Mouse (Mus musculus): ENCODE data around the gene Has3. TPM values are rescaled to one million over a fixed set of nuclear protein-coding genes. Genes with fewer than 3 reads are reported as not detected.

The Has3 gene
- polyA plus RNA-seq, 1 experiment from 2014 or later = 0.04 TPM

DNA sequence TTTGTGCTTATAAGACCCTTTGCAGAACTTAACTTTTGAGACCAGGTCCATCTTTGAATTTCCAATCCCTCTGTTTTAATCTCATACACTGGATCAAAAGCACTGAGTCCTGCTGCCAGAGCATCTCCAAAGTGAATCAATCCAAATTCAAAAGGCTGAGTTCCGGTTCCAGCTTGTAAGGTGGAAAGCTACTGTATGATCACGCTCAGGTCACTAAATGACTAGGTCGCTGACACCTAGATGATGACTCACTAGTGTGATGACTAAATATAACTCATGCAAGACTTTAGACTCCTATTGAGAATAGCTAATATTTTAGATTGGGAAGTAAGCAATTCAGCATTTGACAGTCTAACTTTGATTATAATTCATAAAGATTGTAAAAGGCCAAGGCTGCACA is 18.8 kb downstream of the Has3 start:
- Histone ChIP-seq H3K4me2 (no peak overlapping the region), H3K9me3 (no peaks in the 10 kb centered on the region), H3K27ac (replicated peaks) (peak overlapping the region; percentile 43), H3K4me3 (no peak overlapping the region), H3K27me3 (replicated peaks) (no peaks in the 10 kb centered on the region), H3K36me3 (peaks cover 33% of the 10 kb centered on the region), H3K4me1 (peaks cover 48% of the 10 kb centered on the region), H3K9ac (no peak overlapping the region)
- no peak for ATAC-seq (ENCODE audit: extremely low read depth, insufficient number of reproducible peaks, low FRiP score, low TSS enrichment)
- WGBS = 61% methylated on average over 3 of the region's 3 CpGs

DNA sequence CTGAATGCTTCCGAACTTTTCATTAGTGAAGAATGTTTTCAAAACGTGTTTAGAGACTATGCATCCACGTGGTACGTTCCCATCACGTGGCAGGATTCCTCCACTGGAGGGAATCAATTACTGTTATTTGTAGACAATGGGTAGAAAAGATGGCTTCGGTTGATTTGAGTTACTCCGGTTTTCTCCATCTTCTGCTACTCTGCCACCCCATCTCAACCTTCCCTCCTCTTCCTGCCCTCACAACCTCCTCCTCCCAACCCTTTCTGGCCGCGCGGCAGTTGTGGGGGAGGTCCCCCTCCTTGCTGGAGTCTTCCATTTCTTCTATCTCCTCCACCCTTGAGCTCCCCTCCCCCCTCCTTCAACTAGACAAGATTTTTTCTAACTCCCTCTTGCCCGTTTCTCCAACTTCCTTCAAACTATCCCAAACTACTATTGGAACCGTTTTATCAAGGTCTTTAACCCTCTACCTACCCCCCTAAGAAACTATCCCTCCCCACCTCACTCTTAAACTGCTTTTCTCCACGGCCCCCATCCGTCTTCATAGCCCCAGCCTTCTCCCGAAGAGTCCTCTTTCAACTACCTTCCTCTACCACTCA is 22.3 kb downstream of the Has3 start:
- ATAC-seq (ENCODE audit: extremely low read depth, insufficient number of reproducible peaks, low FRiP score, low TSS enrichment) = no peak
- Histone ChIP-seq H3K9me3 (no peaks in the 10 kb centered on the region), H3K4me3 (peak overlapping the region; percentile 82), H3K36me3 (peaks cover 27% of the 10 kb centered on the region), H3K4me1 (peaks cover 63% of the 10 kb centered on the region), H3K9ac (peak overlapping the region; percentile 95), H3K27ac (replicated peaks) (peak overlapping the region; percentile 94), H3K4me2 (peak overlapping the region; percentile 84), H3K27me3 (replicated peaks) (no peaks in the 10 kb centered on the region)
- WGBS = 2% methylated on average over 15 of the region's 15 CpGs

DNA sequence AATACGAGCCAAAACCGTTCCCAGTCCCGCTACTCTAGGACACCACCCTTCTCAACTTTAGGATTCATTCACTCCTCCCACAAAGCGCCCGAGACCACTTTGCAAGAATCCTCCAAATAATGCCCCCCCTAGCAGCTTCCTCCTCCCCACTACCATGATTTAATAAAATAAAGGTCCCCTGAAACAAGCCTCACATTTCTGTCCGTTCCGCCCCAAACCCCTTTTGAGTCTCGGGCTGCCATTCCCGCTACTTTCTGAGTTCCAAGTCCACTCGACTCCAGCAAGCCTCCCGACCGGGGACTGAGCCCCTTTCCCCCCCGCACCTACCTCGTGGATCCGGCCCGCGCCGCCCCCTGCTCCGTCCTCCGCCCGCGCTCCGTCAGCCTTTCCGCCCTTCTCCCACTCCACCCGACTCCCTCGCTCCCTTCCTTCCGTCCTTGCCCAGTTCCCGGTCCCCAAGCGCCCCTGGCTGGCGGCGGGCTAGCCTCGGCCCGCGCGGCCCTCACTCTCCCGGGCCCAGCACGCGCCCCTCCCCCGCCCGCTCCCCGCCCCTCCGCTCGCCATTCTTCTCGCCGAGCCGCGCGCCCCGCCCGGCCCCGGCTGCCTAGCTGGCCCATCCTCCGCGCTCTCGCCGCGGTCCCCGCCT is 22.9 kb downstream of the Has3 start:
- ATAC-seq (ENCODE audit: extremely low read depth, insufficient number of reproducible peaks, low FRiP score, low TSS enrichment) = peak; percentile 70; the same call in 1 of the 2 replicates
- H3K27me3 ChIP-seq (replicated peaks) = no peaks in the 10 kb centered on the region
- peak overlapping the region; percentile 82 for H3K4me3 ChIP-seq
- no peaks in the 10 kb centered on the region for H3K9me3 ChIP-seq
- peak overlapping the region; percentile 94 for H3K27ac ChIP-seq (replicated peaks)
- WGBS = under 1% methylated on average over 55 of the region's 57 CpGs
- peaks cover 34% of the 10 kb centered on the region for H3K36me3 ChIP-seq
- peak overlapping the region; percentile 95 for H3K9ac ChIP-seq
- peaks cover 57% of the 10 kb centered on the region for H3K4me1 ChIP-seq
- peak overlapping the region; percentile 84 for H3K4me2 ChIP-seq

GRCm38 (mm10) chr8:106893481-106894156 is 23.6 kb downstream of the Has3 start, which contains the start of gene Utp4:
TSS of gene Utp4 (plus strand) at chr8:106893636.
- peaks cover 50% of the 10 kb centered on the region for H3K4me1 ChIP-seq
- peak within 1 kb of the TSS; percentile 84 for H3K4me2 ChIP-seq
- H3K27me3 ChIP-seq (replicated peaks) = no peaks in the 10 kb centered on the region
- H3K9me3 ChIP-seq = no peaks in the 10 kb centered on the region
- under 1% methylated on average over 62 of the region's 63 CpGs for WGBS
- peak within 1 kb of the TSS; percentile 95 for H3K9ac ChIP-seq
- peak within 1 kb of the TSS; percentile 94 for H3K27ac ChIP-seq (replicated peaks)
- ATAC-seq (ENCODE audit: extremely low read depth, insufficient number of reproducible peaks, low FRiP score, low TSS enrichment) = peak; percentile 89
- peak within 1 kb of the TSS; percentile 82 for H3K4me3 ChIP-seq
- peaks cover 41% of the 10 kb centered on the region for H3K36me3 ChIP-seq

DNA sequence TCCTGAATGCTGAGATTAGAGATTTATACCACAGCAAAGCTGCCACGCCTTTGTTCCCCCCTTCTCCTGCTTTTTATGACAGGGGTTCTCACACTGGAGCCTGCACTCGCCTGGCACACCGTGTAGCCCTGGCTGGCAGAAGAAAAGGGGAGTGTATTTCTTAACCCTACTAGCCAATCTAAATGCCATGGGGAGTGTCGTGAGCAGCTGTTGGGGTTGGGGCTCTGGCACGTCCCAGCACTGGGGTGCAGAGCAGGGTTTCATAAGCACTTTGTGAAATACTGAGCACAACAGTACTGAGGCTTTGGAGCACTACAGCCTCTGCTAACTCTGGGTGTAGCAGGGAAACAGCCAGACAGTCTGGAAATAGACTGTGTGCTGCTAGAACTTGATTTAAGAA is 29.4 kb downstream of the Has3 start:
- Histone ChIP-seq H3K9me3 (no peaks in the 10 kb centered on the region), H3K4me1 (peaks cover 10% of the 10 kb centered on the region), H3K27me3 (replicated peaks) (no peaks in the 10 kb centered on the region), H3K36me3 (peaks cover 99% of the 10 kb centered on the region), H3K4me2 (no peak overlapping the region), H3K9ac (no peak overlapping the region), H3K4me3 (no peak overlapping the region), H3K27ac (replicated peaks) (no peak overlapping the region)
- 83% methylated on average over 5 of the region's 5 CpGs for WGBS
- no peak for ATAC-seq (ENCODE audit: extremely low read depth, insufficient number of reproducible peaks, low FRiP score, low TSS enrichment)

GRCm38 (mm10) chr8:106905727-106906480 is 35.9 kb downstream of the Has3 start:
- Histone ChIP-seq H3K27me3 (replicated peaks) (no peaks in the 10 kb centered on the region), H3K36me3 (peaks cover 89% of the 10 kb centered on the region), H3K9me3 (no peaks in the 10 kb centered on the region), H3K4me1 (no peaks in the 10 kb centered on the region), H3K27ac (replicated peaks) (no peak overlapping the region), H3K9ac (no peak overlapping the region), H3K4me2 (no peak overlapping the region), H3K4me3 (no peak overlapping the region)
- WGBS = 92% methylated on average over 17 of the region's 17 CpGs
- ATAC-seq (ENCODE audit: extremely low read depth, insufficient number of reproducible peaks, low FRiP score, low TSS enrichment) = no peak

- Histone ChIP-seq H3K36me3 (peaks cover 88% of the 10 kb centered on the region), H3K4me1 (no peaks in the 10 kb centered on the region), H3K9me3 (no peaks in the 10 kb centered on the region), H3K27ac (replicated peaks) (peak overlapping the region; percentile 51), H3K4me3 (no peak overlapping the region), H3K9ac (no peak overlapping the region), H3K4me2 (no peak overlapping the region), H3K27me3 (replicated peaks) (no peaks in the 10 kb centered on the region)
- ATAC-seq (ENCODE audit: extremely low read depth, insufficient number of reproducible peaks, low FRiP score, low TSS enrichment) = no peak; the same call in 1 of the 2 replicates
- WGBS = 89% methylated on average over 6 of the region's 6 CpGs
Measured at GRCm38 (mm10) chr8:106906635-106907034, 36.6 kb downstream of the Has3 start.

GRCm38 (mm10) chr8:106907450-106907849 is 37.4 kb downstream of the Has3 start:
- H3K27me3 ChIP-seq (replicated peaks) = no peaks in the 10 kb centered on the region
- no peaks in the 10 kb centered on the region for H3K4me1 ChIP-seq
- 69% methylated on average over 6 of the region's 6 CpGs for WGBS
- H3K27ac ChIP-seq (replicated peaks) = peak overlapping the region; percentile 51
- H3K36me3 ChIP-seq = peaks cover 88% of the 10 kb centered on the region
- no peak overlapping the region for H3K9ac ChIP-seq
- H3K4me2 ChIP-seq = no peak overlapping the region
- ATAC-seq (ENCODE audit: extremely low read depth, insufficient number of reproducible peaks, low FRiP score, low TSS enrichment) = no peak
- H3K4me3 ChIP-seq = no peak overlapping the region
- no peaks in the 10 kb centered on the region for H3K9me3 ChIP-seq

DNA sequence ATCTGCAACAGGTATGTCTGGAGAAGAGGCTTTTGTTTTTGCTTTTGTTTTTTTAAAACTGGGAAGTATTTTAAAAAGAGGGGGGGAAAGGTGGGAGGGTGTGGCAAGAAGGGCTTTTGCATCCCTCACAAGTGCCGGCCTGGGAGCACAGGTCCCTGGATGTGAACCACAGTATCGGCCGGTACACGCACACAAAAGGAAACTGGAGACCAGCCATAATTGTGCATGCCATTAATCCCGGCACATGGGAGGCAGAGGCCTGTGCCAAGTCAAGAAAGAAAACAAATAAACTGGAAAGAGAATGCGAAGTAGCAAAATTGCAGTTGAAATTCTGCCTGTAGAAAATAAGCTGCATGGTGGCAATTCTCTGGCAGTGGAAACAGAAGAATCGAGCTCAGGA is 38.2 kb downstream of the Has3 start:
- no peak overlapping the region for H3K9ac ChIP-seq
- no peak overlapping the region for H3K4me2 ChIP-seq
- no peak for ATAC-seq (ENCODE audit: extremely low read depth, insufficient number of reproducible peaks, low FRiP score, low TSS enrichment)
- peaks cover 87% of the 10 kb centered on the region for H3K36me3 ChIP-seq
- 88% methylated on average over 7 of the region's 7 CpGs for WGBS
- H3K27me3 ChIP-seq (replicated peaks) = no peaks in the 10 kb centered on the region
- H3K9me3 ChIP-seq = no peaks in the 10 kb centered on the region
- no peaks in the 10 kb centered on the region for H3K4me1 ChIP-seq
- H3K27ac ChIP-seq (replicated peaks) = no peak overlapping the region
- H3K4me3 ChIP-seq = no peak overlapping the region

DNA sequence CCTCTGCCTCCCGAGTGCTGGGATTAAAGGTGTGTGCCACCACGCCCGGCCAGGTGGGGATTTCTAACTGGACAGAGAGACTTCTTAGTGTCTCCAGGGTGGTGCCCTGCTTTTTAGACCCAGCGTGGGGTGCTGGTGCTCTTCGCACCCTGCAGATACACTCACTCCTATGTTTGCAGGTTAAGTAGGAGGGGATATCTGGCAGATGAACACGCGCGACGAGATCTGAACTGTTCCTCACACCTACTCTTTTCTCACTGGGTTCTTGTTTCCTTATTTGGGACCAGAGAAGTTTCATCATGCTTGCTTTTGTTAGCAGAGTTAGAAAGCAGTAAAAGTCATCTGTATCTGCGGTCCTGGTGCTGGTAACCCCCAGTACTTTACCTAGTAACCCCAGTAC is 43.6 kb downstream of the Has3 start:
- Histone ChIP-seq H3K9me3 (no peaks in the 10 kb centered on the region; the same call in 1 of the 2 replicates), H3K36me3 (peaks cover 85% of the 10 kb centered on the region), H3K4me1 (no peaks in the 10 kb centered on the region), H3K4me2 (no peak overlapping the region), H3K4me3 (no peak overlapping the region), H3K27me3 (replicated peaks) (no peaks in the 10 kb centered on the region), H3K27ac (replicated peaks) (no peak overlapping the region), H3K9ac (no peak overlapping the region)
- ATAC-seq (ENCODE audit: extremely low read depth, insufficient number of reproducible peaks, low FRiP score, low TSS enrichment) = no peak
- 93% methylated on average over 10 of the region's 10 CpGs for WGBS

- H3K9ac ChIP-seq = no peak overlapping the region
- H3K27ac ChIP-seq (replicated peaks) = no peak overlapping the region
- H3K4me1 ChIP-seq = peaks cover 3% of the 10 kb centered on the region
- ATAC-seq (ENCODE audit: extremely low read depth, insufficient number of reproducible peaks, low FRiP score, low TSS enrichment) = no peak
- no peaks in the 10 kb centered on the region for H3K9me3 ChIP-seq
- H3K27me3 ChIP-seq (replicated peaks) = no peaks in the 10 kb centered on the region
- H3K4me3 ChIP-seq = no peak overlapping the region
- H3K4me2 ChIP-seq = no peak overlapping the region
- H3K36me3 ChIP-seq = peaks cover 86% of the 10 kb centered on the region
- 85% methylated on average over 8 of the region's 8 CpGs for WGBS
Measured at GRCm38 (mm10) chr8:106919721-106920394, 49.8 kb downstream of the Has3 start.

Data from heart, embryonic 13.5 days (tissue).